Mouse (Mus musculus): ENCODE measurements around the gene Gm17622. TPM values are rescaled to one million over a fixed set of nuclear protein-coding genes. Genes with fewer than 3 reads are reported as not detected.

Gene Gm17622
- polyA plus RNA-seq, 1 experiment from 2014 or later, result not detected

- Histone ChIP-seq H3K9me3 (no peaks in the 10 kb centered on the region), H3K27me3 (replicated peaks; ENCODE audit: low read depth, poor library complexity, severe bottlenecking) (no peaks in the 10 kb centered on the region), H3K36me3 (replicated peaks) (peaks cover 10% of the 10 kb centered on the region), H3K4me3 (no peak overlapping the region), H3K27ac (replicated peaks) (no peak overlapping the region), H3K4me1 (no peaks in the 10 kb centered on the region)
- 84% methylated on average over 5 of the region's 5 CpGs for WGBS
- no peak for DNase-seq (ENCODE audit: low spot score)
Observed at GRCm38 (mm10) chr13:96514154-96514942, 23.8 kb downstream of the Gm17622 start.

GRCm38 (mm10) chr13:96516249-96516648 lies 25.7 kb downstream of the Gm17622 start:
- Histone ChIP-seq H3K36me3 (replicated peaks) (peaks cover 10% of the 10 kb centered on the region), H3K27me3 (replicated peaks; ENCODE audit: low read depth, poor library complexity, severe bottlenecking) (no peaks in the 10 kb centered on the region), H3K4me1 (no peaks in the 10 kb centered on the region), H3K4me3 (no peak overlapping the region), H3K27ac (replicated peaks) (no peak overlapping the region), H3K9me3 (no peaks in the 10 kb centered on the region)
- whole genome bisulfite sequencing, result 95% methylated on average over 9 of the region's 9 CpGs
- DNase-seq (ENCODE audit: low spot score), result no peak

GRCm38 (mm10) chr13:96517335-96517734 lies 26.8 kb downstream of the Gm17622 start:
- H3K4me3 ChIP-seq, result no peak overlapping the region
- no peaks in the 10 kb centered on the region for H3K9me3 ChIP-seq
- no peak overlapping the region for H3K27ac ChIP-seq (replicated peaks)
- peaks cover 10% of the 10 kb centered on the region for H3K36me3 ChIP-seq (replicated peaks)
- no peaks in the 10 kb centered on the region for H3K27me3 ChIP-seq (replicated peaks; ENCODE audit: low read depth, poor library complexity, severe bottlenecking)
- no peaks in the 10 kb centered on the region for H3K4me1 ChIP-seq
- 96% methylated on average over 2 of the region's 2 CpGs for WGBS
- DNase-seq (ENCODE audit: low spot score), result no peak

- no peak for DNase-seq (ENCODE audit: low spot score)
- H3K36me3 ChIP-seq (replicated peaks), result peaks cover 4% of the 10 kb centered on the region
- no peaks in the 10 kb centered on the region for H3K4me1 ChIP-seq
- no peaks in the 10 kb centered on the region for H3K27me3 ChIP-seq (replicated peaks; ENCODE audit: low read depth, poor library complexity, severe bottlenecking)
- WGBS, result 86% methylated on average over 3 of the region's 3 CpGs
- no peaks in the 10 kb centered on the region for H3K9me3 ChIP-seq
- no peak overlapping the region for H3K4me3 ChIP-seq
- no peak overlapping the region for H3K27ac ChIP-seq (replicated peaks)
Observed at GRCm38 (mm10) chr13:96521294-96521693, 30.8 kb downstream of the Gm17622 start.

- Histone ChIP-seq H3K36me3 (replicated peaks) (peaks cover 10% of the 10 kb centered on the region), H3K9me3 (no peaks in the 10 kb centered on the region), H3K27me3 (replicated peaks; ENCODE audit: low read depth, poor library complexity, severe bottlenecking) (no peaks in the 10 kb centered on the region), H3K4me3 (no peak overlapping the region), H3K27ac (replicated peaks) (no peak overlapping the region), H3K4me1 (no peaks in the 10 kb centered on the region)
- no peak for DNase-seq (ENCODE audit: low spot score)
- 95% methylated on average over 3 of the region's 3 CpGs for WGBS
Observed at GRCm38 (mm10) chr13:96527022-96527421, 36.5 kb downstream of the Gm17622 start.

GRCm38 (mm10) chr13:96527856-96528255 lies 37.3 kb downstream of the Gm17622 start:
- WGBS, result 91% methylated on average over 11 of the region's 11 CpGs

GRCm38 (mm10) chr13:96528776-96529175 lies 38.2 kb downstream of the Gm17622 start:
- no peaks in the 10 kb centered on the region for H3K27me3 ChIP-seq (replicated peaks; ENCODE audit: low read depth, poor library complexity, severe bottlenecking)
- DNase-seq (ENCODE audit: low spot score), result no peak
- no peaks in the 10 kb centered on the region for H3K9me3 ChIP-seq
- H3K27ac ChIP-seq (replicated peaks), result no peak overlapping the region
- WGBS, result 74% methylated on average over 3 of the region's 3 CpGs
- H3K4me3 ChIP-seq, result no peak overlapping the region
- H3K4me1 ChIP-seq, result peaks cover 6% of the 10 kb centered on the region; the same call in 1 of the 2 replicates
- H3K36me3 ChIP-seq (replicated peaks), result peaks cover 10% of the 10 kb centered on the region

More at GRCm38 (mm10) chr13:96527856-96528255, 37.3 kb downstream of the Gm17622 start:
- no peaks in the 10 kb centered on the region for H3K27me3 ChIP-seq (replicated peaks; ENCODE audit: low read depth, poor library complexity, severe bottlenecking)
- no peaks in the 10 kb centered on the region for H3K4me1 ChIP-seq
- H3K27ac ChIP-seq (replicated peaks), result no peak overlapping the region
- H3K36me3 ChIP-seq (replicated peaks), result peaks cover 10% of the 10 kb centered on the region
- H3K9me3 ChIP-seq, result no peaks in the 10 kb centered on the region
- no peak overlapping the region for H3K4me3 ChIP-seq
- DNase-seq (ENCODE audit: low spot score), result no peak

- Histone ChIP-seq H3K9me3 (no peaks in the 10 kb centered on the region), H3K27ac (replicated peaks) (no peak overlapping the region), H3K4me1 (peaks cover 6% of the 10 kb centered on the region; the same call in 1 of the 2 replicates), H3K4me3 (no peak overlapping the region), H3K36me3 (replicated peaks) (peaks cover 10% of the 10 kb centered on the region), H3K27me3 (replicated peaks; ENCODE audit: low read depth, poor library complexity, severe bottlenecking) (no peaks in the 10 kb centered on the region)
- DNase-seq (ENCODE audit: low spot score), result no peak
- 93% methylated on average over 3 of the region's 3 CpGs for WGBS
Observed at GRCm38 (mm10) chr13:96529542-96529941, 39.0 kb downstream of the Gm17622 start.

GRCm38 (mm10) chr13:96530064-96530463 lies 39.5 kb downstream of the Gm17622 start:
- 95% methylated on average over 9 of the region's 9 CpGs for WGBS
- Histone ChIP-seq H3K27me3 (replicated peaks; ENCODE audit: low read depth, poor library complexity, severe bottlenecking) (no peaks in the 10 kb centered on the region), H3K27ac (replicated peaks) (no peak overlapping the region), H3K36me3 (replicated peaks) (peaks cover 10% of the 10 kb centered on the region), H3K4me3 (no peak overlapping the region), H3K4me1 (peaks cover 6% of the 10 kb centered on the region; the same call in 1 of the 2 replicates), H3K9me3 (no peaks in the 10 kb centered on the region)
- DNase-seq (ENCODE audit: low spot score), result no peak

- Histone ChIP-seq H3K27ac (replicated peaks) (no peak overlapping the region), H3K27me3 (replicated peaks; ENCODE audit: low read depth, poor library complexity, severe bottlenecking) (no peaks in the 10 kb centered on the region), H3K36me3 (replicated peaks) (peaks cover 10% of the 10 kb centered on the region), H3K9me3 (no peaks in the 10 kb centered on the region), H3K4me1 (peaks cover 6% of the 10 kb centered on the region; the same call in 1 of the 2 replicates), H3K4me3 (no peak overlapping the region)
- WGBS, result 91% methylated on average over 6 of the region's 6 CpGs
- DNase-seq (ENCODE audit: low spot score), result no peak
Observed at GRCm38 (mm10) chr13:96532176-96532575, 41.6 kb downstream of the Gm17622 start.

- Histone ChIP-seq H3K9me3 (no peaks in the 10 kb centered on the region), H3K36me3 (replicated peaks) (peaks cover 9% of the 10 kb centered on the region), H3K4me1 (peaks cover 6% of the 10 kb centered on the region; the same call in 1 of the 2 replicates), H3K27ac (replicated peaks) (no peak overlapping the region), H3K27me3 (replicated peaks; ENCODE audit: low read depth, poor library complexity, severe bottlenecking) (no peaks in the 10 kb centered on the region), H3K4me3 (no peak overlapping the region)
- WGBS, result 43% methylated on average over 2 of the region's 2 CpGs
- DNase-seq (ENCODE audit: low spot score), result no peak
Observed at GRCm38 (mm10) chr13:96533742-96534141, 43.2 kb downstream of the Gm17622 start.

- DNase-seq (ENCODE audit: low spot score), result no peak
- Histone ChIP-seq H3K36me3 (replicated peaks) (no peaks in the 10 kb centered on the region), H3K4me3 (no peak overlapping the region), H3K27me3 (replicated peaks; ENCODE audit: low read depth, poor library complexity, severe bottlenecking) (no peaks in the 10 kb centered on the region), H3K4me1 (peaks cover 13% of the 10 kb centered on the region), H3K27ac (replicated peaks) (no peak overlapping the region), H3K9me3 (no peaks in the 10 kb centered on the region)
- 86% methylated on average over 5 of the region's 5 CpGs for WGBS
Observed at GRCm38 (mm10) chr13:96536821-96537572, 46.5 kb downstream of the Gm17622 start.

- DNase-seq (ENCODE audit: low spot score), result no peak
- Histone ChIP-seq H3K4me1 (peaks cover 13% of the 10 kb centered on the region), H3K27ac (replicated peaks) (no peak overlapping the region), H3K36me3 (replicated peaks) (no peaks in the 10 kb centered on the region), H3K27me3 (replicated peaks; ENCODE audit: low read depth, poor library complexity, severe bottlenecking) (no peaks in the 10 kb centered on the region), H3K4me3 (no peak overlapping the region), H3K9me3 (no peaks in the 10 kb centered on the region)
- 83% methylated on average over 3 of the region's 3 CpGs for WGBS
Observed at GRCm38 (mm10) chr13:96538103-96538502, 47.6 kb downstream of the Gm17622 start.
